Mouse (Mus musculus): ENCODE measurements around the gene Gas7.

GRCm38 (mm10) chr11:67433763-67434162 is 21.5 kb upstream of the Gas7 start:
- TF ChIP-seq CTCF (IDR thresholded peaks at IDR 0.05; ENCODE audit: low read depth, low read length): no peak
- no peak for TF ChIP-seq POLR2AphosphoS5 (IDR thresholded peaks at IDR 0.05; ENCODE audit: insufficient replicate concordance, low read depth, low read length)
- no peak for TF ChIP-seq GATA1 (IDR thresholded peaks at IDR 0.05; ENCODE audit: borderline replicate concordance, low read length)
- no peak for TF ChIP-seq TAL1 (conservative IDR thresholded peaks at IDR 0.05; ENCODE audit: low read depth, low read length)

Data from G1E (cell line).